Mouse (Mus musculus) layer of hippocampus, adult 9-10 months (tissue): Measurements from ENCODE around the gene Srrm3.

Experiments
- DNase-seq: peaks from one replicate; pipeline ENCODE4 v3.0.0; 2022; ENCODE audit warnings: low spot score

Srrm3 gene

DNA sequence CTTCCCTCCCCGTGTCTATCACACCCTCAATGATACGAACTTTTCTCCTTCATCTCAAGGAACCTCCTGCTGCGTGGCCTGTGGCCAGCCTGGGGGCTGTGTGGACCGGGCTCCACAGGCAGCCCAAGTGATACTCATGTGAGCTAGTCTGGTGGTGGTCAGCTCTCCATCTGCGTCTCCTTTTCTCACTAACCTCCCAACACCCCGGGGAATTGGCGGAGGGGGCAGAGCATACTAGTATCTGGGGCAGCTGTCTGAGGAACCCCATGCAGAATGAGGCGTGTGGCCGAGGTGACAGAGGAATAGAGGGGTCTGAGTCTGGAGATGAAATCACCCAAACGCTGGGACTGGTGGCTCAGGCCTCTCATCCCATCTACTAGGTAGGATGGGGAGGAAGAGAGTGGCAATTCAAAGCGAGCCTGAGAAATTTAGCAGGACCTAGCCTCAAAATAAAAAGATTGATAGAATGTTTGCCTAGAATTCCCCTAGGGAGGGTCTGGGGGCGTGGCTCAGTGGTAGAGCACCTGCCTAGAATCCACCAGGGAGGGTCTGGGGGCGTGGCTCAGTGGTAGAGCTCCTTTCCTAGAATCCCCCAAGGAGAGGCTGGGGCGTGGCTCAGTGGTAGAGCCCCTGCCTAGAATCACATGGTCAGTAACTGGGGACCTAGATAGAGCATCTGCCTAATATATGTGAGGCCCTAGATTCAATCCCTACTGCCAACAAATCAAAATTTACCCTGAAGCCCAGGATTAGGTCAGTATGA lies 63.2 kb downstream of the Srrm3 start:
- DNase-seq: no peak

- no peak for DNase-seq
Measured at GRCm38 (mm10) chr5:135870505-135870904, 63.8 kb downstream of the Srrm3 start.

GRCm38 (mm10) chr5:135872996-135873395 lies 66.3 kb downstream of the Srrm3 start:
- DNase-seq: no peak

DNA sequence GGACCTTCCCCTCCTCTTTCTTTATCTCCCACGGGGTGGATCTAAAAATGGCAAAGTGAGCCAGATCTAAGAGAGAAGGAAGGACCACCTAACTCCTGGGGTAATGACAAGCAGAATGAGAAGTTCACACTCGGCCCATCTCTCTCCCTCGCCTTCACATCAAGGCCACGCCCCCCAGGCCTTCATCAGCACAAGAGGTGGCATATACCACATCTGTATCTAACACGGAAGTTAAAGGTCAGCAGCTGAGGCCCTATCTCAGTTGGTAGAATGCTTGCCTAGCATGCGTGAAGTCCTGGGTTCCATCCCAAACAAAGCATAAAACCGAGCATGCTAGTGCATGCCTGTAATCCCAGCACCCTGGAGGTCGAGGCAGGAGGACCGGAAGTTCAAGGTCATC lies 67.1 kb downstream of the Srrm3 start:
- DNase-seq: no peak

GRCm38 (mm10) chr5:135877180-135877579 lies 70.5 kb downstream of the Srrm3 start:
- DNase-seq: no peak

GRCm38 (mm10) chr5:135877831-135878231 lies 71.1 kb downstream of the Srrm3 start:
- DNase-seq: no peak

GRCm38 (mm10) chr5:135879449-135880158 lies 72.9 kb downstream of the Srrm3 start:
- no peak for DNase-seq

- DNase-seq: no peak
Measured at GRCm38 (mm10) chr5:135884641-135885040, 78.0 kb downstream of the Srrm3 start.

DNA sequence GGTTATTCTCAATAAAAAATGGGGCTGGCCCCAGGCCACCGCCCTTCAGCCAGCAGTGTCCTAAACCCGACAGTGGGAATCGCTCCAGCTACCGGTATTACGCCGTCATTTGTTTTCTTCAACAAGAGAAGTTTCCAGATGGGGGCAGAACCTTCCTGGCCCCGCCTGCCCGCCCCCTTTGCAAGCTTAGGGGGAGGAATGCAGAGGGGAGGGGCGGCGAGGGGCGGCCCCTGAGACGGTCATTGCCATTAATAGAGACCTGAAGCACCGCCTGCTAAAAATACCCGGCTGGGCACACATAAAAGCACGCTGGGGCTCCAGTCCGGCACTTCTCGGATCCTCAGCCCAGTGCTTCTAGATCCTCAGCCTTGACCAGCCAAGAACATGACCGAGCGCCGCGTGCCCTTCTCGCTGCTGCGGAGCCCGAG lies 81.0 kb downstream of the Srrm3 start, which contains the start of gene Hspb1:
TSS of gene Hspb1 (plus strand) at position 245 of the 428 bp plus-strand sequence.
- DNase-seq: no peak

DNA sequence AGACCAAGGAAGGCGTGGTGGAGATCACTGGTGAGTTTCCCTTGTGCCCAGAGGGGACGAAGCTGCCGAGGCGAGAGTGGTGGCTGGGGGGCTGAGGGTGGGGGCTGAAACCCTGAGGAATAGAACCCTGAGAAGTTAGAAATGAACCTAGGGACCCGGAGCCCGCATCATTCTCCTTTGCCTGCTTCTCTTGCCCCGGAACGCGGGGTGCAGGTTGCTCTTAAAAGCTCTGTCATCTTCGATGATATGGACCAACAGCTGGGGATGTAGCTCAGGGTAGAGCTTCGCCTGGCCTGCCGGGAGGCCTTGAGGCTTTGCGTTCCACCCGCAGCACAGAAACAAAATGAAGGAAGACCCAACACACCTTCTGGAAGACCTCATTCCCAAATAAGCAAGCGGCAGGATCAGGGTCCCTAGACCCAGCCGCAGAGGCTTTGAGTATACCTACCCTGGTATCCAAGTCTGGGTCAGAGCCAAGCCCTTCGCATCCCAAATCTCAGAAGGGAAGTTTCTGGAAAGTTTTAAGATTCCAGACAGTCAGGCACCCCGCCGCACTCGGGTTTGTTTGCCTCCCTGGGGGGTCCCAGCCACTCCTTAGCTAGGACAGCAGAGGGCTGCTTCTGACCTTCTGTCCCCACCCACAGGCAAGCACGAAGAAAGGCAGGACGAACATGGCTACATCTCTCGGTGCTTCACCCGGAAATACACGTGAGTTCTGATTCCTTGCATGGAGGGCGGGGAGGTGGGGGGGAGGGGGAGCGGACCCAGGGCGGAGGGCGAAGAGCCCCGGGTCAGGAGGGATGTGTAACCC lies 81.9 kb downstream of the Srrm3 start:
- no peak for DNase-seq

DNA sequence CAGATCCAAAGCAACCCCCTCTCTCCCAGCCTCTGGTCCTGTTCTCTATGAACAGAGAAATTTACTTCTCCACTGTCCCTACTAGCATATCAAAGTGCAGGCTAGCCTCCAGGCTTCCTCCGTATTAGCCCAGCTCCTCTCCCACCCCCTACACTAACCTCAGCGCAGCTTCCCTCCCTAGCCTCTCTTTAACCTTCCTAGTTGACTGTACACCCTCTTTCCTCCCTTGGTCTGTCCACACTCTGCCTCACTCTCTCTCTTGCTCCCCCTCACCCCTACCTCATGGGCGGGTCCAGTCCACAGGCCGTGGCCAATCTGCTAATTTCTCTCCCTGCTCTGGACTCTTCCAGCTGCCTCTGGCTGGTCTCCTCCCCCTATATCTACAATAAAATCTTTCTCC lies 83.6 kb downstream of the Srrm3 start:
- no peak for DNase-seq

DNA sequence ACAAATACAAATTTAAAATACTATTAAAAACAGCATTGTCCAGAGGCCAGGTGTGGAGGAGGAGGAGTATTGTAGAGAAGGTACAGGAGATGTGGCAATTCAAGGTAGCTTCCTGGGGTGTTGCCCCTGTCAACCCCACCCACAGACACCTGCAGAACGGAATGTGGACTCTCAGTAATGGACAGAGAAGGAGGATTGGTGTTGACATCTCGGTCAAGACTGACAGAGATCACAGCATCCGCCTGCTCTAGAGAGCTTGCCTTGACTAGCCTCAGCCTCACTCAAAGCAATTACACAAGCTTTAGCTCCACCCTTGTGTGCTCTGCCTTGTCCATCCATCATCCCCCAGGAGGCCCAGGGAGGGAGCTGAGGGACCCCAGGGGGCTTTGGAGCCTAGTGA lies 84.2 kb downstream of the Srrm3 start:
- DNase-seq: no peak

DNA sequence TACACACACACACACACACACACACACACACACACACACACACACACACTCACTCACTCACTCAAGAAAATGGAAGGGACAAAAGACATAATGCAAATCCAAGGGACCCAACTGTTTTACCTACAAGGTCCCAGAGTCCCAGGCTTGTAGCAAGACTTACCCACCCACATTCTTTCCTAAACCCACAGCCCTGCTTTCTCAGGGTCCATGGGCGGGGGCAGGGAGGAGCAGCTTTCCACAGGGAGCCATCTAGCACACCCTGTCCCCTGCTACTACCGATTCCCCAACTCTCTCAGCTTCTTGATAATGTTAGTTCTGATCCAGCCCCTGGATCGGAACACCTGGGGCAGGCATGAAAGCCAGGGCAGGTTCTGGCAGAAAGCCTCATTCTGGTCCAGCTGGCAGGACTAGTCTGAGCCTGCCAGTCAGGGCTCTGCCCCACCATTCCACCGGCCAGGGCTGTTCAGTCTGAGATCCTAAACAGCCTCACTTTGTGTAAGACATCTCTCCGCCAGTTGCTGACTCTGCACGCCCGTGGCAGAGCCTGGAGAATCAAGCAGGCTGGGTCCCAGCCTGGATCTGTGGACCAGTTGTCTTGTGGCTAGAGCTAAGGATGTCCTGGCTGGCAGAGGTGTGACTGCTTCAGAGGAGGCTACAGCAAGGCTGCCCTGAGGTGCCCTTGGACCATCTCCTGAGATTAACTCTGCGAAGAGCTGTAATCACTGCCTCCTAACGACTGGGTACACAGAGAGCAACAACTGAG lies 86.1 kb downstream of the Srrm3 start:
- DNase-seq: no peak

DNA sequence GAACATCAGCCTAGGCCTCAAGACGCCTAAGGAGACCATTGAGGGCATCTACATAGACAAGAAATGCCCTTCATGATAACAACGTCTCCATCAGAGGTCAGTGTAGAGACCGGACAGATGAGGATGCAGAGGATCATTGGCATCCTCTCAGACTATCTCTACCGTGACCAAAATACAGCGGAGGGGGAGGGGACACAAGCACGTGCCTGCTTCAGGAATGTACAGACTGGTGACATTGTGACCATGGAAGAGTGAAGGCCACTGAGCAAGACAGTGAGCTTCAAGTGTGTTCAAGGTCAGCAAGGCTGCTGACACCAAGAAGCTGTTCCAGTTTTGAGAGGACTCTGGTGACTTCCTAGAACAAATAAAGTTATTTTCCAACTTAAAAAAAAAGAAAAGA lies 88.3 kb downstream of the Srrm3 start:
- DNase-seq: no peak

- DNase-seq: no peak
Measured at GRCm38 (mm10) chr5:135898028-135898427, 91.3 kb downstream of the Srrm3 start.

GRCm38 (mm10) chr5:135898995-135899394 lies 92.3 kb downstream of the Srrm3 start:
- DNase-seq: no peak

- no peak for DNase-seq
Measured at GRCm38 (mm10) chr5:135899833-135900232, 93.1 kb downstream of the Srrm3 start.

GRCm38 (mm10) chr5:135900701-135901100 lies 94.0 kb downstream of the Srrm3 start:
- no peak for DNase-seq

DNA sequence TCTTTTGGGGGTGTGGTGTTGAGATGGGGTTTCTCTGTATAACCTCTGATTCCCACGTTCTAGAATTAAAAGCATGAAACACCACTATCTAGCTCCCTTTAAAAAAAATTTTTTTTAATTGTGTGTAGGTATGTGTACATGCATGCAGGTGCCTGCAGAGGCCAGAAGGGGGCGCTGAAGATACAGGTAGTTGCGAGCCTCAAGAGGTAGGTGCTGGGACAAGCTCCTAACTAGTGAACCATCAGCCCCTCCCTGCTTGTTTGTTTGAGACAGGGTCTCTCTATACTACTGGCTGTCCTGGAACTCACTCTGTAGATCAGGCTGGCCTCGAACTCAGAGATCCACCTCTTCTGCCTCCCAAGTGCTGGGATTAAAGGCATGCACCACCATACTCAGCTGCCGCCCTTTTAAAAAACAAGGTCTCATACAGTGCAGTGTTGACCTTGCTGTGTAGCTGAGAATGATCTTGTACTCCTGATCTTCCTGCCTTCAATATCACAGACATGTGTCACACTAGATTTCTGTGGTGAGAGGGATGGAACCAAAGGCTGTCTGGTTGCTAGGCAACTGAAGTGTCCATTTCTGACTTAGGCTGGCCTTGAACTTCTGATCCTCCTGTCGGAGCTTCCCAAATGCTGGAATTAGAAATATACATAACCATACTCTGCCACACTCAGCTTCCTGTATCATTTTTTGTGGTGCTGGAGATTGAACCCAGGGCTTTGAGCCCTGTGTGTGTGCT lies 94.8 kb downstream of the Srrm3 start:
- DNase-seq: no peak

GRCm38 (mm10) chr5:135903058-135903457 lies 96.4 kb downstream of the Srrm3 start:
- no peak for DNase-seq

DNA sequence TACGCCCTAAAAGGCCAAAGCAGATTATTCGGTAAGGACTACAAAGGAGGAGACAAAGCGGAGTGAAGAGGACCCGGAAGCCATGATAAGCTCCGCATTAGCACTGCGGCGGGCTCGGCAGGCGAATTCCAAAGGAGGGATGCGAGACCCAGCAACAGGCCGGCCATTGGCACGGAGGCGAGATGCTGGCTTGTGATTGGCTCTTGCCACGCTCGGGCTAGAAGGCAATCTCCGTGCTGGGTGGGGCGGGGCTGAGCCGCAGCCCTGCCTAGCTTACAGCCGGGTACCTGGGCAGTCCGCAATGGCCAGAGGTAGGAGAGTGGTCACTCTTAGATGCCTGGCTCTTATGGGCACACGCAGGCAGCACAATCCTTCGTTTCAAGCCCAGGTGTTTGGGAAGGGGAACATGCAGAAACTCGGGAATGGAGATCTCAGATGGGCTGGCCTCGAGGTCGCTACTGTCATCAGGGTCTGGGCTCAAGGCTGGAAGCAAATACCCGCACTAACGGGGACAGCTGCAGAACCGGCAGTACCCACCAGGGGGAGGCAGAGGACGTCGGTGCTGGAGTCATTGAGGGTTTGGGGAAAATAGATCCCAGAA lies 97.0 kb downstream of the Srrm3 start:
- DNase-seq: peak; percentile 90
